ENCODE assay signal across 25 mouse cellular contexts in the genomic region with DNA sequence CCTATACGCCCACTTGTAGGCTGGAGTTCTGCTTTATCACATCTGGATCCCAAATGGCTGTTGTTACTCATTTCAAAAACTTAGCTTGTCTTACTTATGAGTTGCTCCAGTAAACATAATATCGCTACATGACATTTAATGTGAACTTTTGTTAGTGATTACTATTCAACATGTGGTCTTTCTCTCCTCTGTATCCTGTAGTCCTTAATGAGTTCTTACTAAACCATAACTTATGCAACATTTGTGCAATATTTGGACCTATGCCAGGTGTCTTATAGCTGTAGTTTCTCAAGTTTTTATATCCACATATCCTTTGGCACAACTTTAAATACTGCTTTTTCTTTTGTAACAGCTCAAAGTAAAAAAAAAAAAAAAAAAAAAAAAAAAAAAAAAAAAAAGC.
DNase-seq lines count a peak whose midpoint lies in the region; ATAC-seq and TF ChIP-seq lines count a peak whose summit lies in the region.
"Had no signal": no experiment of that assay in that cellular context is flagged by ENCODE, and none has a peak within 500 bp of the region (broad histone marks: within the 10 kb centered on the region; RNA-seq: fewer than 3 reads in every experiment).

No protein-coding gene starts in this region.

- intact Hi-C loops in heart, adult 2 months (cut with DNase I) = no loop called here

- no peak for ATAC-seq in kidney, postnatal 0 days (replicated peaks; ENCODE audit: low FRiP score, low read depth)
- no peak for ATAC-seq in lung, postnatal 0 days
- ATAC-seq in hindbrain, embryonic 11.5 days (ENCODE audit: low FRiP score) = no peak
- ATAC-seq: CD4-positive, CD25-positive, alpha-beta regulatory T cell, adult 4 months; forebrain, embryonic 15.5 days; hindbrain, postnatal 0 days; intestine, postnatal 0 days; midbrain, embryonic 13.5 days had no signal

- H3K79me2 ChIP-seq in heart, adult 2 months (replicated peaks; ENCODE audit: control insufficient read depth, insufficient read depth, low read length) = no peaks in the 10 kb centered on the region

- WGBS in kidney, postnatal 0 days = 65% methylated on average over 2 of the region's 2 CpGs
- 62% methylated on average over 2 of the region's 2 CpGs for WGBS in lung, postnatal 0 days
- WGBS in hindbrain, embryonic 11.5 days = 90% methylated on average over 2 of the region's 2 CpGs
- 54% methylated on average over 2 of the region's 2 CpGs for WGBS in heart, adult 2 months

- no peak overlapping the region for H3K4me3 ChIP-seq in kidney, postnatal 0 days (replicated peaks; ENCODE audit: low read depth, low read length)
- H3K4me3 ChIP-seq in lung, postnatal 0 days (ENCODE audit: low read depth, low read length) = no peak overlapping the region
- no peak overlapping the region for H3K4me3 ChIP-seq in hindbrain, embryonic 11.5 days (ENCODE audit: low read depth, low read length)
- no peak overlapping the region for H3K4me3 ChIP-seq in heart, adult 2 months
- H3K4me3 ChIP-seq: forebrain, embryonic 10.5 days; forebrain, embryonic 15.5 days; gastrocnemius, adult 2 months; hindbrain, embryonic 12.5 days; limb, embryonic 12.5 days; midbrain, embryonic 13.5 days; neural tube, embryonic 13.5 days had no signal

- H3K9me3 ChIP-seq in kidney, postnatal 0 days (replicated peaks; ENCODE audit: low read length) = no peaks in the 10 kb centered on the region
- H3K9me3 ChIP-seq in lung, postnatal 0 days (ENCODE audit: low read length) = no peaks in the 10 kb centered on the region; the same call in 1 of the 2 replicates
- no peaks in the 10 kb centered on the region for H3K9me3 ChIP-seq in hindbrain, embryonic 11.5 days (ENCODE audit: control insufficient read depth, low read length)
- H3K9me3 ChIP-seq: forebrain, embryonic 10.5 days; forebrain, embryonic 15.5 days; hindbrain, embryonic 12.5 days; midbrain, embryonic 13.5 days; neural tube, embryonic 13.5 days had no signal

- no peaks in the 10 kb centered on the region for H3K27me3 ChIP-seq in kidney, postnatal 0 days (ENCODE audit: insufficient read depth, low read length)
- no peaks in the 10 kb centered on the region for H3K27me3 ChIP-seq in lung, postnatal 0 days (replicated peaks; ENCODE audit: insufficient read depth, low read length)
- no peaks in the 10 kb centered on the region for H3K27me3 ChIP-seq in hindbrain, embryonic 11.5 days (ENCODE audit: control insufficient read depth, insufficient read depth, low read length)
- no peaks in the 10 kb centered on the region for H3K27me3 ChIP-seq in heart, adult 2 months (ENCODE audit: control insufficient read depth, insufficient read depth, low read length)
- H3K27me3 ChIP-seq: forebrain, embryonic 15.5 days; hindbrain, embryonic 12.5 days; limb, embryonic 12.5 days; midbrain, embryonic 13.5 days; neural tube, embryonic 13.5 days had no signal

- DNase-seq in kidney, postnatal 0 days (ENCODE audit: low spot score) = peak; percentile 47
- DNase-seq in kidney, adult 8-10 months = no peak
- peak; percentile 65 for DNase-seq in lung, postnatal 0 days (ENCODE audit: low spot score)
- no peak for DNase-seq in lung, postnatal 36 days
- DNase-seq in fat pad, adult 2 months (ENCODE audit: extremely low read depth, low read depth, low spot score) = peak; percentile 34
- DNase-seq in hindbrain, embryonic 11.5 days (ENCODE audit: low spot score) = no peak
- DNase-seq in heart, adult 2 months = no peak
- DNase-seq: adrenal gland, adult 8-10 months; cerebellum, adult 2 months; cerebellum, postnatal 14 days; gastrocnemius, adult 2 months; kidney, postnatal 25 days; thymus, adult 18-20 months; thymus, postnatal 25 days had no signal

- H3K27ac ChIP-seq in kidney, postnatal 0 days = no peak overlapping the region
- H3K27ac ChIP-seq in lung, postnatal 0 days (ENCODE audit: low read length) = no peak overlapping the region
- no peak overlapping the region for H3K27ac ChIP-seq in hindbrain, embryonic 11.5 days (ENCODE audit: low read depth, low read length)
- H3K27ac ChIP-seq in heart, adult 2 months = no peak overlapping the region
- H3K27ac ChIP-seq: forebrain, embryonic 10.5 days; forebrain, embryonic 15.5 days; gastrocnemius, adult 2 months; hindbrain, embryonic 12.5 days; hindbrain, postnatal 0 days; limb, embryonic 12.5 days; macrophage; midbrain, embryonic 13.5 days; neural tube, embryonic 13.5 days had no signal

- no peak for TF ChIP-seq POLR2A in heart, adult 2 months (IDR thresholded peaks at IDR 0.05; ENCODE audit: insufficient read depth, low read depth, low read length)

- no peak overlapping the region for H3K4me2 ChIP-seq in kidney, postnatal 0 days (ENCODE audit: low read length)
- no peak overlapping the region for H3K4me2 ChIP-seq in lung, postnatal 0 days (replicated peaks; ENCODE audit: low read depth, low read length)
- H3K4me2 ChIP-seq in hindbrain, embryonic 11.5 days (replicated peaks; ENCODE audit: low read depth, low read length) = no peak overlapping the region
- H3K4me2 ChIP-seq: forebrain, embryonic 15.5 days; hindbrain, embryonic 12.5 days; limb, embryonic 12.5 days; liver, embryonic 11.5 days; midbrain, embryonic 13.5 days; neural tube, embryonic 13.5 days had no signal

- H3K9ac ChIP-seq in kidney, postnatal 0 days (ENCODE audit: low read depth, low read length) = no peak overlapping the region
- no peak overlapping the region for H3K9ac ChIP-seq in lung, postnatal 0 days (replicated peaks; ENCODE audit: low read depth)
- H3K9ac ChIP-seq in hindbrain, embryonic 11.5 days (ENCODE audit: low read depth, low read length) = no peak overlapping the region
- H3K9ac ChIP-seq in heart, adult 2 months (ENCODE audit: low read depth, low read length) = no peak overlapping the region
- H3K9ac ChIP-seq: forebrain, embryonic 15.5 days; hindbrain, embryonic 12.5 days; limb, embryonic 12.5 days; midbrain, embryonic 13.5 days; neural tube, embryonic 13.5 days had no signal

- no peak for TF ChIP-seq CTCF in kidney, postnatal 0 days (IDR thresholded peaks at IDR 0.05; ENCODE audit: low read depth)
- TF ChIP-seq CTCF in lung, postnatal 0 days (IDR thresholded peaks at IDR 0.05) = no peak
- TF ChIP-seq CTCF in heart, adult 2 months (IDR thresholded peaks at IDR 0.05) = no peak

- H3K36me3 ChIP-seq in kidney, postnatal 0 days (ENCODE audit: insufficient read depth, low read length) = no peaks in the 10 kb centered on the region
- no peaks in the 10 kb centered on the region for H3K36me3 ChIP-seq in lung, postnatal 0 days (ENCODE audit: insufficient read depth, low read length)
- no peaks in the 10 kb centered on the region for H3K36me3 ChIP-seq in hindbrain, embryonic 11.5 days (ENCODE audit: control insufficient read depth, insufficient read depth, low read length)
- no peaks in the 10 kb centered on the region for H3K36me3 ChIP-seq in heart, adult 2 months (ENCODE audit: control insufficient read depth, insufficient read depth, low read length)
- H3K36me3 ChIP-seq: forebrain, embryonic 10.5 days; forebrain, embryonic 15.5 days; hindbrain, embryonic 12.5 days; limb, embryonic 12.5 days; midbrain, embryonic 13.5 days; neural tube, embryonic 13.5 days had no signal

- no peaks in the 10 kb centered on the region for H3K4me1 ChIP-seq in kidney, postnatal 0 days (replicated peaks; ENCODE audit: insufficient read depth, low read length)
- H3K4me1 ChIP-seq in lung, postnatal 0 days (ENCODE audit: insufficient read depth, low read depth, low read length) = no peaks in the 10 kb centered on the region
- no peaks in the 10 kb centered on the region for H3K4me1 ChIP-seq in hindbrain, embryonic 11.5 days (replicated peaks; ENCODE audit: control insufficient read depth, insufficient read depth, low read length)
- H3K4me1 ChIP-seq in heart, adult 2 months (ENCODE audit: control insufficient read depth, insufficient read depth, low read length) = no peaks in the 10 kb centered on the region
- H3K4me1 ChIP-seq: forebrain, embryonic 10.5 days; forebrain, embryonic 15.5 days; hindbrain, embryonic 12.5 days; limb, embryonic 12.5 days; midbrain, embryonic 13.5 days; neural tube, embryonic 13.5 days had no signal

- TF ChIP-seq EP300 in lung, postnatal 0 days (IDR thresholded peaks at IDR 0.05) = no peak
- no peak for TF ChIP-seq EP300 in heart, adult 2 months (IDR thresholded peaks at IDR 0.05; ENCODE audit: insufficient read depth, low read depth, low read length)

Comparison
In these comparisons a context has a peak if more than half of its experiments do, and no peak if none do; other contexts are left out.
1. DNase-seq: peak in kidney, postnatal 0 days (single experiment), lung, postnatal 0 days (single experiment) and fat pad, adult 2 months (single experiment); none in kidney, adult 8-10 months (0 of 2), lung, postnatal 36 days (single experiment), hindbrain, embryonic 11.5 days (single experiment) and heart, adult 2 months (0 of 2).